Mouse (Mus musculus) spleen, postnatal 36 days (tissue): ENCODE results near the gene Tbx10.
"Not testable (repeated sequence)": the region's sequence is repeated elsewhere in the genome, so short reads cannot be mapped to it uniquely, and the experiment has no call there.

Experiments used
- DNase-seq, 2 experiments: peaks; one replicate each; pipeline ENCODE4 v3.0.0; 2022; ENCODE audit warnings: low spot score in 2 of 2, mixed read lengths in 1 of 2

The Tbx10 gene

DNA sequence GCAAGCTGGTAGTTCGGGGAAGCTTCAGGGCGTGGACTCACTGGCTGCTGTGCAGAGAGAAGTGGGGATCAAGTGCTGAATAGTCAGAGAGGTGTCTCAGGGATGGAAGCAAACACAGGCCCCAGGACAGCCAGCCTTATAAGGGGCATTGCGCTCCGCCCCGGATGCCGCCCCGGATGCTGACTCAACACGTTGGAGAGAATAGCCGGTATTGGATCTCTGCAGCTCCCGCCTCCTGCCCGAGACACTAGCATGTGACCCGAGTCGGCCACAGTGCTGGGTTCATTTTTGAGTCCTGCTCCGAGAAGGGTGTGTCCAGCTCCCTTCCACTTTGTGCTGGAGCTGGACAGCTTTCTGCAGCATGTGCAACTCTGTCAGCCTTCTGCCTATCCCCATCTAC is 49.6 kb downstream of the Tbx10 start:
- no peak for DNase-seq

DNA sequence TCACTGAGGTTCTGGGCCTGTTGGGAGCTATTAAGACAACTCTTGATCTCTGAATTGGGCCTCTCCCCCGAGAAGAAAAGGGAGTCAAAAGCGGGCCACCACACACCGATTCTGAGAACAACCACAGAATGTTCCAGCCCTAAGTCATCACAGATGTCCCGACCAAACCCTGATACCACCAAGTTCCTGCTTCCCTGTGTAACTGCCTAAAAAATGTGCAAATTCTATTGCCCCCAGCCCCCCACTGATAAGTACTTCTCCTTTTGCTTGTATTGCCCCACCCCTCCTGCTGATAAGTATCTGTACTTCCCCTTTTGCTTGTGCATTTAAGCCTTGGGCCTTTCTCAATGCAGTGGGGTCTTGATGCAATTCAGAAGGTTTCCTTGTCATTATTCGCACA is 51.6 kb downstream of the Tbx10 start:
- not testable (repeated sequence) for DNase-seq

DNA sequence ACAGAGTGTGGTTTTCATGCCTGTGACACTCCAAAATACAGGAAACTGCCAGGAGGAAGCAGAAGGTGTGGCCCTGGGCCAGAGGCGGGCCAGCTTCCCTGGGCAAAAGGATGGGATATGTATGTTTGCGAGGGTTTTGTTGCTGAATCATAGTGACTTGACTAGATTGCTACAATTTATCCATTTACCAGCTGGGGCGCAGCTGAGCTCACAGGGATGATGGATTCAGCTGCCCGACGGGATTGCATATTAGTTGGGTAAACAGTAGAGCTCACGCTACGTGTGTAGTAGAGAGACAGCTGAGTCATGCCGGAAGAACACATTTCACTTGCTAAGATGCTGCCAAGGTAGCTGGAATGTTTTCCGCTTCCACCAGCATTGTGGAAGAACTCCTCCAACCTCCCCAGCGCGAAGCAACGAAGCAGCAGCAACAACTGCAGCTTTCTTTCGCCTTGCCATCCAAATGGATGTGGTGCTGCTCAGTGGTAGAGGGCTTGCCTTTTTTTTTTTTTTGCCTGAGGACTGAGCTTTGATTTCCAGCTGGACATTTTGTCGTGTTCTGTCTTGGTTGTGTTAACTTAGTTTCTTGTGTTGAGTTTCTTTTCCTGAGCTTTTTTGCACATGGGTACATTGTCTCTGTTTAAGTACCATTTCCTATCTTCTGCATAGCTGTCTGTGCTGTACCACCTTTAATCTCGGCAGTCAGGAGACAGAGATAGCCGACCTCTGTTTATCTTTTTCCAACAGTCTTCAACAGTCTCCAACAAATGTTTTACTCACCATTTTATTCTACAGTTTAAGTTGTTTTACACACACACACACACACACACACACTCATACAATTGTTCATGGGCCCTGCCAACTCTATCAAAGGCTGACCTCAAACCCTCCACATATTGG is 53.7 kb downstream of the Tbx10 start, which contains the start of gene Gstp2:
Gene Gstp2 (minus strand): TSS at position 58 of the 900 bp plus-strand sequence.
- DNase-seq, result peak; percentile 29 to 61

DNA sequence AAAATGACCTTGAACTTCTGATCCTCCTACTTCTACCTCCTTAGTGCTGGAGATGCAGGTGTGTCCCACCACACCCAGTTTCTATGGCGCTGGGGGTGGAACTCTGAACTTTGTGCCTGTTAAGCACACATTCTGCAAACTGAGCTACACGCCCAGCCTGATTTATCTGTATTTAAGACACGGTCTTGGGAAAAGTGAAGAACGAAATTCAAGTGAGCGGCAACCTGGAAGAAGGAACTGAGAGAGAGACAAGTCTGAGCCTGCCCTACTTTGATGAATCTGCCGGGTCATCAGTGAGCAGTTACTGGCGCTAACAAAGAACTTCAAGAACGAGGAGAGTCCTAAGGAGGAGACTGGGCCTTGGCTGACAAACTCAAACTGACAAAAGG is 54.3 kb downstream of the Tbx10 start:
- DNase-seq, result peak; percentile 26 to 49

DNA sequence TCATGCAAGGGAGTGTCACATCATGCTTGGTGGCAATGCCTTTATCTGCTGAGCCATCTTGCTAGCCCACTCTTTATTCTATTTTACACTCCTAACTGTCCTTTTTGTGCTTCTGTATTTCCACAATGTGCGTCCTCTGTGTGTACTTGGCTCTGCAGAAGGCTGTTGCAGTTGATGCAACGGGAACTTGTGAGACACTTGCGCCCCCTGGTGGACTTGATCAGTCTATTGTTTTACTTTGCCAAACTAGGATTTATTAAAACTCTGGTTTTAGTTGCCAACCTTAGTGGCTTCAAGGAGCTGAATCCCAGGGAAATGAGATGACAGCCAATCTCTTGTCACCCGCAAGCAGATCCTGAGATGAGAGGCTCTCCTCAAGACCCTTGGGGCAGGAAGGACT is 55.3 kb downstream of the Tbx10 start:
- DNase-seq, result peak; percentile 71 to 81

DNA sequence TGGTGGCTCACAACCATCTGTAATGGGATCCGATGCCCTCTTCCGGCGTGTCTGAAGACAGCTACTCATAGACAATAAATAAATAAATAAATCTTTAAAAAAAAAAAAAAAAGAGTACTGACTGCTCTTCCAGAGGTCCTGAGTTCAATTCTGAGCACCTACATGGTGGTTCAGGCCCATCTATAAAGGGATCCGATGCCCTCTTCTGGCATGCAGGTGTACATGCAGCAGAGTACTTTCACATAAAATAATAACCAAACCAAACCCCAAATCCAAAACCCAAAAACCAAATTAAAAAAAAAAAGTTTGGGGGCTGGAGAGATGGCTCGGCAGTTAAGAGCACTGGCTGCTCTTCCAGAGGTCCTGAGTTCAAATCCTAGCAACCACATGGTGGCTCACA is 56.5 kb downstream of the Tbx10 start:
- DNase-seq, result not testable (repeated sequence)
